In the genomic region with DNA sequence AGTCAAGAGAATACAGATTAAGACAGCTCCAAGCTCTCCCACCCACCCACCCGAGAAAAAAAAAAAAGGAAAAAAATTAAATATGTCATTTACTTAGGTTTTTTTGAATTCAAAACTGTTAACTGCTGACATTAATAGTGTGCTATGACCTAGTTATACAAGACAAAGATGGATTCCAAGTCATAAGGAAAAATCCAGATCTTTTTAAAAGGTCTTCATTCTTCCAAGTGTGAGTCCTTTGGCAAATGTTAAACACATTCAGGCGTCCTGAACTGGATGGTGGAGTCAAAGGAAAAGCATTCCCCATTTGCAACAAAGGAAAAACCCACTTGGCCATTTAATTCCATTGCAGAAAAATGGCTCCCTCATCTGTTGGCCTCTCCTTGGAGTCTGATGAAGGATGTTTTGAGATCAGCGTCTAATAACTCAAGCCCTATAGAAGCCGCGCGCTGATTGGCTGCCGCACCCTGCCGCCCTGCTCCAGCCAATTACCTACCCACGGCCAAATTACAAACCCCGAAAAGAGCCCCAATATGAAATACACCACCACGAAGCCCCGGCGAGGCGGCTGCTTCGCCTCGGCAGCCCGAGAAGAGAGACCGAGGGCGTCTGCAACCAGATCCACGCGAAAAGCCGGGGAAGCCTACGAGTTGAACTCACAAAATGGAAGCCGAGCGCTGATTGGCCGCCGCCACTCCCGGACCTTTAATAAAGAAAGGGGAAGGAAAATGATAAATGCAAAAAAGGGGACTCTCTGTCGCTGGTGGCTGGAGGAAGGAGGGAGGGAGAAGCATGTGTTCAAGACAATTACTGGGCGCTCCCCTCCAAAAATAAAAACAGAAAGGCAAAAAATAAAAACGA, we compare ENCODE assay signal across 8 mouse cellular contexts. TPM values are rescaled to one million over a fixed set of nuclear protein-coding genes. Genes with fewer than 3 reads are reported as not detected.
DNase-seq lines count a peak whose midpoint lies in the region; ATAC-seq and TF ChIP-seq lines count a peak whose summit lies in the region.

No protein-coding gene starts in this region.

- H3K27ac ChIP-seq in MEL (ENCODE audit: control insufficient read depth, low read depth, low read length) = peak overlapping the region; percentile 99
- H3K27ac ChIP-seq in forebrain, embryonic 16.5 days (ENCODE audit: low read length) = peak overlapping the region; percentile 97
- H3K27ac ChIP-seq in neural tube, embryonic 14.5 days (ENCODE audit: low read depth, low read length) = peak overlapping the region; percentile 99
- H3K27ac ChIP-seq in testis, adult 2 months (ENCODE audit: control insufficient read depth, insufficient read depth, low read depth, low read length) = peak overlapping the region; percentile 94

- peak; percentile 44 to 96; a peak in 3 of 4 replicates for TF ChIP-seq POLR2A in MEL (IDR thresholded peaks at IDR 0.05; ENCODE audit: control insufficient read depth in 1 of 2, insufficient read depth in 1 of 2, low read depth in 1 of 2, low read length in 2 of 2, poor library complexity in 1 of 2)
- peak; percentile 40; the same call in 1 of the 2 replicates for TF ChIP-seq POLR2A in testis, adult 2 months (IDR thresholded peaks at IDR 0.05; ENCODE audit: control insufficient read depth, low read depth, low read length)

- H3K9ac ChIP-seq in MEL (ENCODE audit: control insufficient read depth, low read depth, low read length, poor library complexity, severe bottlenecking) = peak overlapping the region; percentile 98
- peak overlapping the region; percentile 99 for H3K9ac ChIP-seq in forebrain, embryonic 16.5 days (replicated peaks; ENCODE audit: low read depth, low read length)
- H3K9ac ChIP-seq in neural tube, embryonic 14.5 days (replicated peaks; ENCODE audit: low read depth, low read length) = peak overlapping the region; percentile 100

- no peak for TF ChIP-seq CTCF in MEL (IDR thresholded peaks at IDR 0.05 in 2 of 3, conservative IDR thresholded peaks at IDR 0.05 in 1 of 3; ENCODE audit: control insufficient read depth in 1 of 3, insufficient read depth in 1 of 3, low read depth in 2 of 3, low read length in 3 of 3, poor library complexity in 1 of 3, severe bottlenecking in 1 of 3)
- TF ChIP-seq CTCF in testis, adult 2 months (IDR thresholded peaks at IDR 0.05; ENCODE audit: control insufficient read depth, insufficient read depth, insufficient replicate concordance, low read depth, low read length) = no peak

- peak overlapping the region; percentile 78 to 84 for H3K4me3 ChIP-seq in MEL (ENCODE audit: control insufficient read depth in 1 of 2, insufficient read depth in 1 of 2, low read depth in 2 of 2, low read length in 2 of 2)
- H3K4me3 ChIP-seq in forebrain, embryonic 16.5 days (replicated peaks; ENCODE audit: low read length) = peak overlapping the region; percentile 84
- H3K4me3 ChIP-seq in neural tube, embryonic 14.5 days (ENCODE audit: low read depth, low read length) = peak overlapping the region; percentile 92
- peak overlapping the region; percentile 85 for H3K4me3 ChIP-seq in testis, adult 2 months (ENCODE audit: control insufficient read depth, low read depth, low read length)

- peak; percentile 95 for DNase-seq in MEL (ENCODE audit: low read depth, low spot score)
- DNase-seq in cerebellum, adult 18-20 months = peak; percentile 95
- DNase-seq in heart, postnatal 36 days = peak; percentile 91 to 97
- DNase-seq in layer of hippocampus, adult 18-20 months (ENCODE audit: low spot score in 2 of 2) = peak; percentile 91 to 98
- DNase-seq in lung, adult 18-20 months = peak; percentile 92 to 93

- H3K4me2 ChIP-seq in forebrain, embryonic 16.5 days (ENCODE audit: low read length) = peak overlapping the region; percentile 77
- H3K4me2 ChIP-seq in neural tube, embryonic 14.5 days (ENCODE audit: low read depth, low read length) = peak overlapping the region; percentile 100

- H3K79me2 ChIP-seq in MEL (ENCODE audit: control insufficient read depth, insufficient read depth, low read length, poor library complexity) = peaks cover 82% of the 10 kb centered on the region

- no peaks in the 10 kb centered on the region for H3K9me3 ChIP-seq in MEL (replicated peaks; ENCODE audit: insufficient read depth, low read length)
- H3K9me3 ChIP-seq in forebrain, embryonic 16.5 days (ENCODE audit: control insufficient read depth, low read length) = no peaks in the 10 kb centered on the region
- no peaks in the 10 kb centered on the region for H3K9me3 ChIP-seq in neural tube, embryonic 14.5 days (ENCODE audit: control insufficient read depth, low read length)

- WGBS in forebrain, embryonic 16.5 days = 0% methylated on average over 31 of the region's 31 CpGs
- WGBS in neural tube, embryonic 14.5 days = under 1% methylated on average over 31 of the region's 31 CpGs

- H3K27me3 ChIP-seq in MEL (ENCODE audit: control insufficient read depth in 1 of 2, insufficient read depth in 2 of 2, low read length in 2 of 2) = no peaks in the 10 kb centered on the region
- no peaks in the 10 kb centered on the region for H3K27me3 ChIP-seq in forebrain, embryonic 16.5 days (replicated peaks; ENCODE audit: control insufficient read depth, insufficient read depth, low read length)
- no peaks in the 10 kb centered on the region for H3K27me3 ChIP-seq in neural tube, embryonic 14.5 days (ENCODE audit: control insufficient read depth, insufficient read depth, low read length)
- no peaks in the 10 kb centered on the region for H3K27me3 ChIP-seq in testis, adult 2 months (ENCODE audit: control insufficient read depth, insufficient read depth, low read length)

- peaks cover 0 to 11% of the 10 kb centered on the region in 2 experiments; a peak in 3 of 4 replicates for H3K36me3 ChIP-seq in MEL (ENCODE audit: control insufficient read depth in 1 of 2, insufficient read depth in 2 of 2, low read length in 2 of 2)
- no peaks in the 10 kb centered on the region for H3K36me3 ChIP-seq in forebrain, embryonic 16.5 days (ENCODE audit: control insufficient read depth, insufficient read depth)
- no peaks in the 10 kb centered on the region for H3K36me3 ChIP-seq in neural tube, embryonic 14.5 days (ENCODE audit: control insufficient read depth, insufficient read depth, low read length)
- H3K36me3 ChIP-seq in testis, adult 2 months (ENCODE audit: control insufficient read depth, insufficient read depth, low read length) = no peaks in the 10 kb centered on the region; the same call in 1 of the 2 replicates

- ATAC-seq in forebrain, embryonic 16.5 days = peak; percentile 75
- peak; percentile 69 for ATAC-seq in neural tube, embryonic 14.5 days (ENCODE audit: low read depth)

- intact Hi-C loops in heart, postnatal 36 days (cut with DNase I) = no loop called here

- peak in 1 of 2 experiments; percentile 29; a peak in 2 of 4 replicates for TF ChIP-seq EP300 in MEL (IDR thresholded peaks at IDR 0.05; ENCODE audit: low read depth in 1 of 2, low read length in 2 of 2)

- TF ChIP-seq RAD21 in MEL (IDR thresholded peaks at IDR 0.05; ENCODE audit: low read depth, low read length) = no peak

- H3K4me1 ChIP-seq in MEL (ENCODE audit: control insufficient read depth in 1 of 2, insufficient read depth in 2 of 2, low read length in 2 of 2) = peaks cover 3 to 12% of the 10 kb centered on the region in 2 experiments; a peak in 2 of 4 replicates
- peaks cover 44% of the 10 kb centered on the region for H3K4me1 ChIP-seq in forebrain, embryonic 16.5 days (replicated peaks; ENCODE audit: control insufficient read depth, insufficient read depth, low read length)
- peaks cover 41% of the 10 kb centered on the region for H3K4me1 ChIP-seq in neural tube, embryonic 14.5 days (ENCODE audit: control insufficient read depth, insufficient read depth, low read length)
- H3K4me1 ChIP-seq in testis, adult 2 months (ENCODE audit: control insufficient read depth, insufficient read depth, low read length) = peaks cover 62% of the 10 kb centered on the region

RNA-seq across cellular contexts. Expression of a gene that starts 1.1 kb away (rescaled TPM):
- total RNA-seq in MEL (2012; rRNA removed) = 3.0 and 4.1 TPM in 2 replicates
- polyA plus RNA-seq in MEL (2012; ENCODE audit: insufficient read depth in 1 of 2, insufficient read length in 2 of 2, low read depth in 1 of 2, low replicate concordance in 2 of 2, missing spikeins in 1 of 2) = 10 to 100 TPM in 1 of 2 experiments, not detected in 1; 23.5 TPM
- polyA plus RNA-seq in forebrain, embryonic 16.5 days (2015; fragmentation: Nextera tagmentation; extraction: Ambion mirVana) = 12.5 TPM in 2 replicates
- total RNA-seq in heart, postnatal 36 days (2021) = 10 to 100 TPM; 18.5 to 21.5 TPM
- 10 to 100 TPM; 34.8 to 37.4 TPM for total RNA-seq in layer of hippocampus, adult 18-20 months (2021)
- polyA plus RNA-seq in neural tube, embryonic 14.5 days (2014; fragmentation: Nextera tagmentation; extraction: Ambion mirVana) = 13.0 and 15.9 TPM in 2 replicates
- polyA plus RNA-seq in testis, adult 2 months (2012; rRNA removed) = 11.3 and 13.7 TPM in 2 replicates

RNA-seq across cellular contexts. Expression of a gene that starts 8.4 kb away (rescaled TPM):
- 2.5 and 4.1 TPM in 2 replicates for total RNA-seq in MEL (2012; rRNA removed)
- 10 to 100 TPM in 1 of 2 experiments, not detected in 1; 10.4 TPM for polyA plus RNA-seq in MEL (2012; ENCODE audit: insufficient read depth in 1 of 2, insufficient read length in 2 of 2, low read depth in 1 of 2, low replicate concordance in 2 of 2, missing spikeins in 1 of 2)
- polyA plus RNA-seq in forebrain, embryonic 16.5 days (2015; fragmentation: Nextera tagmentation; extraction: Ambion mirVana) = 15.8 and 18.7 TPM in 2 replicates
- under 1 TPM; 0.44 to 0.68 TPM for total RNA-seq in heart, postnatal 36 days (2021)
- total RNA-seq in layer of hippocampus, adult 18-20 months (2021) = 10 to 100 TPM; 49.1 to 50.9 TPM
- polyA plus RNA-seq in neural tube, embryonic 14.5 days (2014; fragmentation: Nextera tagmentation; extraction: Ambion mirVana) = 8.9 and 13.1 TPM in 2 replicates
- 0.78 and 1.1 TPM in 2 replicates for polyA plus RNA-seq in testis, adult 2 months (2012; rRNA removed)

RNA-seq across cellular contexts. Expression of a gene that starts 28.3 kb away (rescaled TPM):
- total RNA-seq in MEL (2012; rRNA removed) = 28.4 and 32.0 TPM in 2 replicates
- polyA plus RNA-seq in MEL (2012; ENCODE audit: insufficient read depth in 1 of 2, insufficient read length in 2 of 2, low read depth in 1 of 2, low replicate concordance in 2 of 2, missing spikeins in 1 of 2) = 10 to 100 TPM in 1 of 2 experiments, not detected in 1; 54.6 TPM
- 83.1 and 86.0 TPM in 2 replicates for polyA plus RNA-seq in forebrain, embryonic 16.5 days (2015; fragmentation: Nextera tagmentation; extraction: Ambion mirVana)
- 10 to 100 TPM; 14.1 to 18.3 TPM for total RNA-seq in heart, postnatal 36 days (2021)
- 10 to 100 TPM; 26.5 to 31.5 TPM for total RNA-seq in layer of hippocampus, adult 18-20 months (2021)
- 63.9 and 78.7 TPM in 2 replicates for polyA plus RNA-seq in neural tube, embryonic 14.5 days (2014; fragmentation: Nextera tagmentation; extraction: Ambion mirVana)
- polyA plus RNA-seq in testis, adult 2 months (2012; rRNA removed) = 36.3 and 37.1 TPM in 2 replicates

RNA-seq across cellular contexts. Expression of a gene that starts 41.6 kb away (rescaled TPM):
- total RNA-seq in MEL (2012; rRNA removed) = not detected in 2 replicates
- not detected for polyA plus RNA-seq in MEL (2012; ENCODE audit: insufficient read depth in 1 of 2, insufficient read length in 2 of 2, low read depth in 1 of 2, low replicate concordance in 2 of 2, missing spikeins in 1 of 2)
- not detected in 2 replicates for polyA plus RNA-seq in forebrain, embryonic 16.5 days (2015; fragmentation: Nextera tagmentation; extraction: Ambion mirVana)
- total RNA-seq in heart, postnatal 36 days (2021) = not detected
- total RNA-seq in layer of hippocampus, adult 18-20 months (2021) = not detected
- not detected in 2 replicates for polyA plus RNA-seq in neural tube, embryonic 14.5 days (2014; fragmentation: Nextera tagmentation; extraction: Ambion mirVana)
- polyA plus RNA-seq in testis, adult 2 months (2012; rRNA removed) = 1.7 TPM in 2 replicates

Comparison
In these comparisons a context has a peak if more than half of its experiments do, and no peak if none do; other contexts are left out.
1. Peak in every context shown above with its lines: DNase-seq, ATAC-seq, H3K4me3 ChIP-seq and H3K27ac ChIP-seq.